Mouse (Mus musculus): ENCODE data around the gene Hoxb6.

DNA sequence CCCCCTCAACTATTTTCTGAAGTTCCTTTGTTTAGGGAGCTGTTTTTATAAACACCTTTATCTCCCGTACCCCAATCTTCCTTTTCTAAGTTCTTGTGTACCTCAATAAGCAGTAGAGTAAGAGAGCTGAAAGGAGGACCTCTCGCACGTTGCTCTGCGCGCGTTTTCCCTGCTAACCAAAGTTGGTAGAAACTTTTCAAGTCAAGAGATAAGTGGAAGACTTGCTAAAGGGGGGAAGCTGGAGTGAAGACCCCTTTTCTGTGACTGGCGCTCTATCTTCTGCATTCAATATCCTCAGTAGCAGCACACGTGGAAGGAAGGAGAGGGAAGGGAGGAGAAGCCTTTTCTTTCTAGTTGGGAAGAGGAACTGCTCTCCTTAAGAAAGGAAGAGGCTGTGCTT lies 32.7 kb downstream of the Hoxb6 start:
- TF ChIP-seq CTCF (IDR thresholded peaks at IDR 0.05; ENCODE audit: extremely low read depth, insufficient read depth, low read length) = no peak
- TF ChIP-seq POLR2A (IDR thresholded peaks at IDR 0.05; ENCODE audit: extremely low read depth, insufficient read depth, low read length) = no peak

All from cortical plate, adult 2 months (tissue).